Mouse (Mus musculus): Measurements from ENCODE around the gene Krr1.

DNA sequence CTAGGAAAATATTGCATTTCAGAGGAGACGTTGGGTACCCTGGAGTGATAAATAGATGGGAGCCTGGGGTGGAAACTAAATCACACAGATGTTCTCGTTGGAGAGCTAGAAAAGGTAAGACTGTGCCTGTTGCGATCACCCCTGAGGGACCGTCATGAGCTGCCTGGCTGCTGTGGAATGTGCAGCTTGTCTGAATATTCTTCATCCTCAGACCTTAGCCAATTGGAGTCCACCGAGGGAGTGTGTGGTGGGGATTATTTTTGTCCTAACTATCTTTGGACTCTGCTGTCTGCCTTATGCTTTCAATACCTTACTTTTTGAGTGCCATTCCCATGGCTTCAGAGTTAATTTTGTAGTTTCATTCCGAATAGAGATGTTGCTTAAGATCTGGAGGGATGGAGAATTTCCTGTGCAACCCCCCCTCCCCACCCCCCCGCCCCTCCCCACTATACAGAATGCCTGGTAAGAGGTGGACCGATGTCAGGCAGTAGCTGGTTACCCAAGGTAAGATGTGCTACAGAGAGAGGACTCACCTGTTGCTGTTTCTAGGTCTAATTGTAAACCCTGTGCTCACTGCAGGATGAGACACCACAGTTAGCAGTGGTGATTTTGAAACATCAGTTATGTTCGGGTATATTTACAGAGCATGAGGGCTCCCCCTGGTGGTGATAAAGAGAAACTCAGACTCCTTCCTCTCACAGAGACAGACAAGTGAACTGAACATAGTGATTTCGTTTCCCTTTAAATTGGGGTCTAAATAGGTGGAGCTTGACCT, 15.0 kb upstream of the Krr1 start:
- TF ChIP-seq CTCF (IDR thresholded peaks at IDR 0.05; ENCODE audit: borderline replicate concordance, control insufficient read depth, extremely low read depth, insufficient read depth, low read length, poor library complexity) (no peak), POLR2A (IDR thresholded peaks at IDR 0.05; ENCODE audit: control insufficient read depth, extremely low read depth, insufficient read depth, low read length, poor library complexity) (no peak)

Measured in thymus, adult 2 months (tissue).